ENCODE assay signal across 20 mouse cellular contexts in genomic region chr2:128079316-128079715, GRCm38 (mm10). TPM values are rescaled to one million over a fixed set of nuclear protein-coding genes. Genes with fewer than 3 reads are reported as not detected.
DNase-seq lines count a peak whose midpoint lies in the region; ATAC-seq and TF ChIP-seq lines count a peak whose summit lies in the region.
"Had no signal": no experiment of that assay in that cellular context is flagged by ENCODE, and none has a peak within 500 bp of the region (broad histone marks: within the 10 kb centered on the region; RNA-seq: fewer than 3 reads in every experiment).

No protein-coding gene starts in this region.

- H3K9me3 ChIP-seq in heart, postnatal 0 days (replicated peaks; ENCODE audit: control insufficient read depth, low read length) = no peaks in the 10 kb centered on the region
- 0 out of 2 replicates have a peak, but pooled peaks cover 3% of the 10 kb centered on the region for H3K9me3 ChIP-seq in neural tube, embryonic 13.5 days
- H3K9me3 ChIP-seq in midbrain, embryonic 16.5 days (replicated peaks; ENCODE audit: control insufficient read depth, low read length, poor library complexity, severe bottlenecking) = no peaks in the 10 kb centered on the region
- H3K9me3 ChIP-seq: embryonic facial prominence, embryonic 12.5 days; G1E; intestine, embryonic 15.5 days had no signal

- H3K36me3 ChIP-seq in heart, postnatal 0 days (replicated peaks; ENCODE audit: control insufficient read depth, insufficient read depth, low read length) = no peaks in the 10 kb centered on the region
- no peaks in the 10 kb centered on the region for H3K36me3 ChIP-seq in neural tube, embryonic 13.5 days
- no peaks in the 10 kb centered on the region for H3K36me3 ChIP-seq in midbrain, embryonic 16.5 days (ENCODE audit: control insufficient read depth, insufficient read depth, low read length)
- H3K36me3 ChIP-seq: embryonic facial prominence, embryonic 12.5 days; G1E; intestine, embryonic 15.5 days had no signal

- no peak for DNase-seq in heart, postnatal 0 days (ENCODE audit: low spot score)
- no peak for DNase-seq in heart, postnatal 36 days
- no peak for DNase-seq in neural tube, embryonic 10.5 days (ENCODE audit: extremely low spot score, low spot score)
- DNase-seq in cerebellum, postnatal 14 days = no peak
- DNase-seq: adrenal gland, adult 2 months; B cell, adult 2 months; cerebellum, adult 18-20 months had no signal

- intact Hi-C loops in heart, postnatal 36 days (cut with DNase I) = loop anchor here (2.0 kb wide), 1 partner anchor 317 kb away; no protein-coding TSS in a partner anchor

- no peak for TF ChIP-seq CTCF in heart, postnatal 0 days (IDR thresholded peaks at IDR 0.05; ENCODE audit: low read depth)

- no peak overlapping the region for H3K27ac ChIP-seq in heart, postnatal 0 days (ENCODE audit: low read depth)
- H3K27ac ChIP-seq in neural tube, embryonic 13.5 days (replicated peaks) = 0 out of 2 replicates have a peak overlapping the region, but pooled peaks have one; percentile 15
- H3K27ac ChIP-seq in midbrain, embryonic 16.5 days (ENCODE audit: low read length) = peak overlapping the region; percentile 53
- H3K27ac ChIP-seq: embryonic facial prominence, embryonic 12.5 days; gastrocnemius, adult 2 months; intestine, embryonic 15.5 days; macrophage had no signal

- no peak overlapping the region for H3K9ac ChIP-seq in heart, postnatal 0 days (replicated peaks; ENCODE audit: low read depth, low read length)
- 0 out of 2 replicates have a peak overlapping the region, but pooled peaks have one; percentile 6 for H3K9ac ChIP-seq in neural tube, embryonic 13.5 days
- no peak overlapping the region for H3K9ac ChIP-seq in midbrain, embryonic 16.5 days (ENCODE audit: low read depth, low read length)
- H3K9ac ChIP-seq: embryonic facial prominence, embryonic 12.5 days; intestine, embryonic 15.5 days; liver, postnatal 0 days had no signal

- no peaks in the 10 kb centered on the region; the same call in 1 of the 2 replicates for H3K4me1 ChIP-seq in heart, postnatal 0 days (ENCODE audit: control insufficient read depth, insufficient read depth)
- H3K4me1 ChIP-seq in neural tube, embryonic 13.5 days (replicated peaks) = peaks cover 10% of the 10 kb centered on the region
- peaks cover 11% of the 10 kb centered on the region for H3K4me1 ChIP-seq in midbrain, embryonic 16.5 days (ENCODE audit: control insufficient read depth, insufficient read depth, low read length)
- H3K4me1 ChIP-seq: intestine, embryonic 15.5 days had no signal

- 43% methylated on average over 6 of the region's 6 CpGs for whole genome bisulfite sequencing in heart, postnatal 0 days
- WGBS in neural tube, embryonic 13.5 days = 46% methylated on average over 6 of the region's 6 CpGs
- 35% methylated on average over 6 of the region's 6 CpGs for WGBS in midbrain, embryonic 16.5 days

- H3K4me2 ChIP-seq in heart, postnatal 0 days (ENCODE audit: low read depth, low read length) = 0 out of 2 replicates have a peak overlapping the region, but pooled peaks have one; percentile 14
- peak overlapping the region; percentile 11 for H3K4me2 ChIP-seq in neural tube, embryonic 13.5 days
- peak overlapping the region; percentile 39 for H3K4me2 ChIP-seq in midbrain, embryonic 16.5 days (ENCODE audit: low read length)
- H3K4me2 ChIP-seq: embryonic facial prominence, embryonic 12.5 days; intestine, embryonic 15.5 days; liver, embryonic 11.5 days had no signal

- no peak overlapping the region for H3K4me3 ChIP-seq in heart, postnatal 0 days (ENCODE audit: low read depth, low read length)
- H3K4me3 ChIP-seq in neural tube, embryonic 13.5 days = no peak overlapping the region
- H3K4me3 ChIP-seq in midbrain, embryonic 16.5 days (ENCODE audit: low read depth, low read length) = no peak overlapping the region
- H3K4me3 ChIP-seq: embryonic facial prominence, embryonic 12.5 days; gastrocnemius, adult 2 months; intestine, embryonic 15.5 days had no signal

- no peaks in the 10 kb centered on the region for H3K27me3 ChIP-seq in heart, postnatal 0 days (ENCODE audit: control insufficient read depth, insufficient read depth, low read length)
- 0 out of 2 replicates have a peak, but pooled peaks cover 4% of the 10 kb centered on the region for H3K27me3 ChIP-seq in neural tube, embryonic 13.5 days
- no peaks in the 10 kb centered on the region for H3K27me3 ChIP-seq in midbrain, embryonic 16.5 days (ENCODE audit: control insufficient read depth, insufficient read depth, low read depth, low read length)
- H3K27me3 ChIP-seq: CH12.LX; embryonic facial prominence, embryonic 12.5 days; intestine, embryonic 15.5 days had no signal

- no peak for TF ChIP-seq EP300 in heart, postnatal 0 days (IDR thresholded peaks at IDR 0.05; ENCODE audit: low read depth)

- ATAC-seq in heart, postnatal 0 days (ENCODE audit: insufficient read depth, low read depth) = no peak
- ATAC-seq in neural tube, embryonic 13.5 days (ENCODE audit: low read depth) = peak; percentile 40; the same call in 1 of the 2 replicates
- ATAC-seq in midbrain, embryonic 16.5 days = peak; percentile 82
- ATAC-seq in megakaryocyte progenitor cell, adult 5-6 weeks (replicated peaks; ENCODE audit: poor library complexity) = no peak
- ATAC-seq: intestine, embryonic 15.5 days; liver, postnatal 0 days; lung, postnatal 0 days; Patski had no signal

RNA-seq across cellular contexts. Expression of gene Bcl2l11, which starts 46.5 kb away (rescaled TPM):
- total RNA-seq in heart, postnatal 0 days (2014; rRNA removed; ENCODE audit: low replicate concordance) = 26.1 and 26.6 TPM in 2 replicates
- polyA plus RNA-seq in heart, postnatal 0 days (2015; fragmentation: Nextera tagmentation; extraction: Ambion mirVana) = 18.2 and 22.4 TPM in 2 replicates
- 10 to 100 TPM; 17.7 to 21.9 TPM for total RNA-seq in heart, postnatal 36 days (2021)
- polyA plus RNA-seq in neural tube, embryonic 13.5 days (2015; fragmentation: Nextera tagmentation; extraction: Ambion mirVana) = 14.6 and 14.8 TPM in 2 replicates
- 7.4 and 9.4 TPM in 2 replicates for polyA plus RNA-seq in midbrain, embryonic 16.5 days (2015; fragmentation: Nextera tagmentation; extraction: Ambion mirVana)
- 10.1 and 11.9 TPM in 2 replicates for total RNA-seq in megakaryocyte progenitor cell, adult 5-6 weeks (2015)
- 8.8 and 16.0 TPM in 2 replicates for total RNA-seq in megakaryocyte progenitor cell, adult 5-6 weeks (2017)

Comparison
In these comparisons a context has a peak if more than half of its experiments do, and no peak if none do; other contexts are left out.
1. ATAC-seq: peak in neural tube, embryonic 13.5 days (single experiment) and midbrain, embryonic 16.5 days (single experiment); none in heart, postnatal 0 days (single experiment) and megakaryocyte progenitor cell, adult 5-6 weeks (single experiment).
2. Peak in every context shown above with its lines, with median percentiles within 50 percentile points of each other: H3K4me2 ChIP-seq.